Mouse (Mus musculus) liver, embryonic 13.5 days (tissue): Measurements from ENCODE around the gene Nr1d1. TPM values are rescaled to one million over a fixed set of nuclear protein-coding genes. Genes with fewer than 3 reads are reported as not detected.

Experiments
- ATAC-seq: fragments of 200-750 bp; cut with Nextera tagmentation; 2 replicates; pipeline ENCODE4 v1.8.0; 2017; ENCODE audit warnings: low read depth, mild to moderate bottlenecking, moderate number of reproducible peaks, moderate library complexity
- DNase-seq: peaks from one replicate; pipeline ENCODE4 v3.0.0; 2022
- H3K27ac ChIP-seq: fragments of 300-500 bp; sonication (generic); 2 replicates; pipeline ENCODE4 v1.5.1; 2015; ENCODE audit warnings: moderate library complexity, mild to moderate bottlenecking, inconsistent platforms
- H3K27me3 ChIP-seq: fragments of 300-500 bp; sonication (generic); 2 replicates; pipeline ENCODE4 v1.6.1; 2015; ENCODE audit warnings: mild to moderate bottlenecking, inconsistent platforms
- H3K36me3 ChIP-seq: fragments of 300-500 bp; sonication (generic); 2 replicates; pipeline ENCODE4 v1.6.1; 2015; ENCODE audit warnings: mild to moderate bottlenecking, inconsistent platforms
- H3K4me1 ChIP-seq: fragments of 300-500 bp; sonication (generic); replicated peaks from 2 replicates; pipeline ENCODE4 v1.6.1; 2015; ENCODE audit warnings: inconsistent platforms
- H3K4me2 ChIP-seq: fragments of 300-500 bp; sonication (generic); 2 replicates; pipeline ENCODE4 v1.6.1; 2015; ENCODE audit warnings: inconsistent platforms, mild to moderate bottlenecking, moderate library complexity
- H3K4me3 ChIP-seq: fragments of 300-500 bp; sonication (generic); replicated peaks from 2 replicates; pipeline ENCODE4 v1.5.1; 2015; ENCODE audit warnings: mild to moderate bottlenecking, inconsistent platforms
- H3K9ac ChIP-seq: fragments of 300-500 bp; sonication (generic); 2 replicates; pipeline ENCODE4 v1.6.1; 2015; ENCODE audit warnings: mild to moderate bottlenecking, inconsistent platforms
- H3K9me3 ChIP-seq: fragments of 300-500 bp; sonication (generic); replicated peaks from 2 replicates; pipeline ENCODE4 v1.6.1; 2016; ENCODE audit warnings: inconsistent platforms
- WGBS: fragments of 180-500 bp; shearing (Covaris S2); methylation state at CpG from one replicate; pipeline ENCODE4 v1.1.7; 2015; ENCODE audit not compliant: insufficient replicate concordance; 5-methylcytosine and 5-hydroxymethylcytosine counted together
- polyA plus RNA-seq: library from polyadenylated mRNA; unstranded; fragments of >200 nt; fragmentation: Nextera tagmentation; extraction: Ambion mirVana; gene quantifications from 2 replicates; pipeline ENCODE4 v1.2.1, GENCODE M21; 2015

Gene Nr1d1
- polyA plus RNA-seq, 1 experiment from 2014 or later: 0.59 TPM

DNA sequence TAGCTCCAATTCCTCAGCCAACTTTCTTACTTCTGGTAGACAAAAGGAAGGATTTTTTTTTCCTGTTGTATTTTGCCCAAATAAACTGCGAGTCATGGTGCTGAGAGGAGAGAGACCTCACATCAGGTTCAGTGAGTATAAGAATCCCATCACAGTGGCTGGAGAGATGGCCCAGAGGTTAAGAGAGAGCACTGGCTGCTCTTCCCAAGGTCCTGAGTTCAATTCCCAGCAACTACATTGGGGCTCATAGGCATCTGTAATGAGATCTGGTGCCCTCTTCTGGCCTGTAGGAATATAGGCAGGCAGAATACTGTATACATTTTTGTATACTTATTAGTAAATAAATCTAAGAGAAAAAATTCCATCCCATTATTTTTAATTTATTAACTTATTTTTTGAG, 12.6 kb upstream of the Nr1d1 start:
- Histone ChIP-seq H3K9ac (no peak overlapping the region), H3K27me3 (0 out of 2 replicates have a peak, but pooled peaks cover 3% of the 10 kb centered on the region), H3K4me2 (no peak overlapping the region), H3K4me1 (peaks cover 95% of the 10 kb centered on the region), H3K36me3 (no peaks in the 10 kb centered on the region), H3K9me3 (no peaks in the 10 kb centered on the region), H3K27ac (peak overlapping the region; percentile 65), H3K4me3 (no peak overlapping the region)
- 76% methylated on average over 1 of the region's 1 CpGs for WGBS
- ATAC-seq (no peak), DNase-seq (no peak)

DNA sequence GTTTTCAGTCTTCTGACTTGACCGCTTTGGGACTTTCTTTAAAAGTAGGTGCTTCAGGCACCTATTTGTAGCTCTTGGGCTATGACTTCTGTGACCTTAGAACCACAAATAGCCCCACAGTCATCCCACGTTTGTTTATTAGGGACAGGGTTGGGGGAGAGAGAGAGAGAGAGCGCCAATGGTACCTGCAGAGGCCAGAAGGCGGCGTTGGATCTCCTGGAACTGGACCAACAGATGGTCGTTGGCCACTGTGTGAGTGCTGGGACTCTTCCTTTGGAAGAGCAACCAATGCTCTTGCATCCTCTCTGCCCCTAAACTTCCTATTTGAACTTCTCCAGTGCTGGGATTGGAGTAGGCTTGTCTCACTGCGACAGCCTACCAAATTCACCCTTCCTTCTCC, 12.1 kb upstream of the Nr1d1 start:
- peaks cover 95% of the 10 kb centered on the region for H3K4me1 ChIP-seq
- H3K27me3 ChIP-seq: 0 out of 2 replicates have a peak, but pooled peaks cover 3% of the 10 kb centered on the region
- peak overlapping the region; percentile 65 for H3K27ac ChIP-seq
- no peaks in the 10 kb centered on the region for H3K36me3 ChIP-seq
- no peak overlapping the region for H3K4me3 ChIP-seq
- H3K9me3 ChIP-seq: no peaks in the 10 kb centered on the region
- ATAC-seq (no peak), DNase-seq (no peak)
- H3K4me2 ChIP-seq: no peak overlapping the region; the same call in 1 of the 2 replicates
- WGBS: 31% methylated on average over 7 of the region's 7 CpGs
- H3K9ac ChIP-seq: no peak overlapping the region

DNA sequence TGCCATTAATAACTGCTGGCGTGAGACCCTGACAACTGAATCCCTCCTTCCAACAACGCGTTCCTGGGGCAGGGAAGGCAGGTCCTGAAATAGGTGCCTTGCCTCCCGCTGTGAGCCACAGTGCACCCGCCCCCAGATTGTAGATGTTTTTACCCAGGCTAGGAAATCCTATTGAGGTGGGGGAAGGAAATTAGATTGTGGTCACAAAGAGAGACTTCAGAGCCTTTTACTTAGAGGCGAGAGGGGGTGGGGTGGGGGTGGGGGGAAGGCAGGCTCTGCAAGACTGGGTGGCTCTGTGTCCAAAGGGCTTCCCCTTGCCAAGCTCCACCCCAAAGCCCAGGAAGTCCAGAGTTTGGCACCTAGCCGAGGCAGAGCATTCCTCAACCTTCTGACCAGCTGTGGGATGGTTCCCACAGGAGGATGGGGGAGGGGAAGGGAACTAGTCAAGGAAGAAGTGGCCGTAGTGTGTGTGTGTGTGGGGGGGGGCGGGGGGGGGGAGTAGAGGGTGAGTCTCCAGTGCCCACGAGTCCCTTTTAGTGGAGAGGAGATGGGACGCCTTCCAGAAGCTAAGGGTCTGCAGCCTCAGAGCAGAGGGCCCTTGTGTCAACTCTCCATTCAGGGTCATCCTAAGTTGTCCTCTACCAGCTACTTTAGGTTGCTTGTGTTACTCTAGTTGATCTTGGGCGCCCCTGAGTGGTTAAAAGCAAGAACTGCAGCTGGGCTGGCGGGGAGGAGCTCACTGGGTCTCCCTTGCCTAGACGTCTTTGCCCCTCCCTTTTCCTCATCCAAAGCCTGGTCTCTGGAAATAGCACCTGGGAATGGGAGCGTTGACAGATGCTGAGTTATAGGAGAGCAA, 11.5 kb upstream of the Nr1d1 start:
- Histone ChIP-seq H3K36me3 (no peaks in the 10 kb centered on the region), H3K27me3 (0 out of 2 replicates have a peak, but pooled peaks cover 3% of the 10 kb centered on the region), H3K4me2 (peak overlapping the region; percentile 52), H3K4me1 (peaks cover 95% of the 10 kb centered on the region), H3K27ac (peak overlapping the region; percentile 71), H3K9me3 (no peaks in the 10 kb centered on the region), H3K9ac (peak overlapping the region; percentile 55; the same call in 1 of the 2 replicates), H3K4me3 (peak overlapping the region; percentile 19; the same call in 1 of the 2 replicates)
- 4% methylated on average over 14 of the region's 15 CpGs for WGBS
- DNase-seq (peak; percentile 85), ATAC-seq (peak; percentile 39)

DNA sequence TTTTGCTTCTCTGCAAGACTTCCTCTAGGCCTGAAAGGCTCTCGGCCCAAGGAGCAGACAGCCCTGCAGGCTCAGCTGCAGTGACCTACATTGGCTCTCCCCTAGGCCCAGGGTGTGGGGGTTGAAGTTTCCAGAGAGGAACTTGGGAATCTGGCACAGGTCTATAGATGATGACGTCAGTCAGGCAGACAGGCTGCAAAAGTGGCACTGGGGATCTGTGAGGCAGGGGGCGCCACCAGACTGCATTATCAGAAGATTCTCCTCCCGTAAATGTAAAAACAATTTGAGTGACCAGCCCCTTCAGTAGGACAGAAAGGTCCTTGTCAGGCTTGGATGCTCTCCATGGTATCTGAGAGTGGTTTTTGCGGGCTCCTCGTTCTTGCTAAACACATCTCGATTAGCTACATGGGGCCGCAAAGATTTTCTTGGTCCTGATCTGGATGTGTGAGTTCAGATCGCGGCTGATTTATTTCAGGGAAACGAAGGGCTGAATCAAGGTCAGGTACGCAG, 10.7 kb upstream of the Nr1d1 start:
- DNase-seq (no peak), ATAC-seq (no peak)
- H3K27ac ChIP-seq: peak overlapping the region; percentile 71
- H3K4me3 ChIP-seq: peak overlapping the region; percentile 19; the same call in 1 of the 2 replicates
- H3K9me3 ChIP-seq: no peaks in the 10 kb centered on the region
- peak overlapping the region; percentile 52 for H3K4me2 ChIP-seq
- peaks cover 94% of the 10 kb centered on the region for H3K4me1 ChIP-seq
- peak overlapping the region; percentile 55; the same call in 1 of the 2 replicates for H3K9ac ChIP-seq
- H3K36me3 ChIP-seq: no peaks in the 10 kb centered on the region
- 0 out of 2 replicates have a peak, but pooled peaks cover 3% of the 10 kb centered on the region for H3K27me3 ChIP-seq
- WGBS: 6% methylated on average over 12 of the region's 12 CpGs

DNA sequence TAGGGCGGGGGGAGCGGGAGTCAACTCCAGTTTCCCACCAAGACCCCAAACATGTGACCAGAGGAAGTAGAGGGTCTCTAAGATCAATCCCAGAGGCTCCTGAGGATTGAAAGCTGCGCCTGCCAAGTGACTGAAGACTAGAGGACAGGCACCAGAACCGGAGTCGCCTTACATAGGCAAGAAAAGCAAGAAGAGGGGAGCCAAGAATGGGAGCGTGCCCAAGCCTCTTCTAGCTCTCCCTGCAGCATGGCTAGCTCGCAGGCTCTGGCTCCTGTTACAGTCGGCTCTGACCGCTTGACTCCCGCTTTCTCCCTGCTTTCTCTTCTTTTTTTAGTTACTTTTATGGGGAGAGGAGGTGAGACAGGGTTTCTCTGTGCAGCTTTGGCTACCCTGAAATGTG, 10.1 kb upstream of the Nr1d1 start:
- H3K27ac ChIP-seq: peak overlapping the region; percentile 71
- ATAC-seq (no peak), DNase-seq (no peak)
- H3K36me3 ChIP-seq: no peaks in the 10 kb centered on the region
- H3K9ac ChIP-seq: no peak overlapping the region
- H3K4me1 ChIP-seq: peaks cover 91% of the 10 kb centered on the region
- no peaks in the 10 kb centered on the region for H3K9me3 ChIP-seq
- no peak overlapping the region for H3K4me2 ChIP-seq
- no peak overlapping the region for H3K4me3 ChIP-seq
- WGBS: 62% methylated on average over 10 of the region's 10 CpGs
- 0 out of 2 replicates have a peak, but pooled peaks cover 3% of the 10 kb centered on the region for H3K27me3 ChIP-seq

DNA sequence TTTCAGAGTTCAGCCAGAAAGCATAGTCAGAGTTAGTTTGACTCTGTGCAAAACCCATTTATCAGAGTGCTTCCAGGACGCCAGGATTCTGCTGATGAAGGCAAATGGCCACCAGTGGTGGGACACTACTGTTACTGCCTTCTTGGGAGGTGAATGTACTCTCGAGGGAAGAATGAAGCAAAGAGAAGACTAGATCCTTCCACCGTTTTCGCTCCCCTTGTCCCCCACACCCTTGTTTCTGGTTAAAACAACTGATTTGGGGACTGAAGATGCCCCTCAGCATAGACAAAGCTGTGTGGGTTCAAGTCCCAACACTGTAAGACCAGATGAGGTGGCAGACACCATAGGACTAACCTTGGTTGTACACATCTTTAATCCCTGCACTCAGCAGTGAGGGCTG, 9.0 kb upstream of the Nr1d1 start:
- WGBS: 58% methylated on average over 4 of the region's 4 CpGs
- DNase-seq (no peak), ATAC-seq (no peak)
- Histone ChIP-seq H3K9ac (0 out of 2 replicates have a peak overlapping the region, but pooled peaks have one; percentile 74), H3K4me2 (peak overlapping the region; percentile 80; the same call in 1 of the 2 replicates), H3K36me3 (no peaks in the 10 kb centered on the region), H3K27ac (peak overlapping the region; percentile 86), H3K4me3 (no peak overlapping the region), H3K27me3 (0 out of 2 replicates have a peak, but pooled peaks cover 3% of the 10 kb centered on the region), H3K4me1 (peaks cover 81% of the 10 kb centered on the region), H3K9me3 (no peaks in the 10 kb centered on the region)

DNA sequence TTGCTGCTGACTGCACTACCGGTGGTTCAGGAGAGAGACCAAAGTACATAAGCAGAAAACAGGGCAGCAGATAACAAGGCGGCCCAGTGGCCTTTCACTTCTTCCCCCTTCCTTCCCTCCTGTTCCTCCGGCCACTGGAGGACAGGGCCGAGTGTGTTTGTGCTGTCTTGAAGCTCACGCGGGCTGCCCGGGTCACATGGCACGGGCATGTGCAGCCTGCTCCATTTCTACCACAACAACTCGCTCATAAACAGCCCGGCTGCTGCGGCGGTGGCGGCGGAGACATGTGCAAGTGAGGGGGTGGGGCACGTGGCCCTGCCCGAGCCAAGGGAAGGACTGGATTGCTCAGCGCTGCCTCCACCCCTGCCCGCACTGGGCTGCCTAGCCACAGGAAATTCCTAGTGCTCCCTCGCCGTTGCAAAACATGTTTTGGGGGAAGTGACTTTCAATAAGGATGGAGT, 8.1 kb upstream of the Nr1d1 start:
- ATAC-seq (peak; percentile 77), DNase-seq (peak; percentile 73)
- H3K9ac ChIP-seq: peak overlapping the region; percentile 74
- WGBS: under 1% methylated on average over 20 of the region's 20 CpGs
- 0 out of 2 replicates have a peak, but pooled peaks cover 3% of the 10 kb centered on the region for H3K27me3 ChIP-seq
- H3K9me3 ChIP-seq: no peaks in the 10 kb centered on the region
- no peaks in the 10 kb centered on the region for H3K36me3 ChIP-seq
- H3K27ac ChIP-seq: peak overlapping the region; percentile 86
- H3K4me2 ChIP-seq: peak overlapping the region; percentile 80
- peaks cover 73% of the 10 kb centered on the region for H3K4me1 ChIP-seq
- H3K4me3 ChIP-seq: peak overlapping the region; percentile 62

DNA sequence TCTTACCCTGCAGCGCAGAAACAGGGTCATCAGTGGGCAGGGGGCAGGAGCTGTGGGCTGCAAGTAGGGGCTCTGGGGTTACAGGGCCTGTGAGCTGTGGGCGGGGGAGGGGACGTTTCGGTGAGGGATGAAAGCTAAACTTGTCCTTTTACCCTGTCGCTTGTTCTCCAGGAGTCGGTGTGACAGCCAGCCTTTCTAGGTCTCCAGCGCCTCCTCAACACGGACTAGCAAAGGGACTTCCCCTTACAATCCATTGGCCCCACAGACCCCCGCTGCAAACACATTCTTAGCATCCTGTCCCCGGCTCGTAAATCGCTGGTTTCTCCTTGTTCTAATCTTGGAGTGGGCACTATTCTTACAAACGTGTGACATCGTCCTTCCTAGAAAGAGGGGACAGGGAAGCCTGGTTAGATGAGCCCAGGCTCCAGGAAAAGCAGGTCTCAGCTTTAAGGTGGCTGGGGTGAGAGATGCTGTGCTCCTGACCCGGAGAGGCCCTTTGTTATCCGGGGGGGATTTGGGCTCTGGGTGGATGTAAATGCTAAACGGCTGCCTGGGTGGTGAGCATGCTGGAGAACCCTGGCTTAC, 7.6 kb upstream of the Nr1d1 start:
- Histone ChIP-seq H3K36me3 (no peaks in the 10 kb centered on the region), H3K9me3 (no peaks in the 10 kb centered on the region), H3K9ac (peak overlapping the region; percentile 74), H3K4me2 (peak overlapping the region; percentile 80), H3K4me1 (peaks cover 72% of the 10 kb centered on the region), H3K27ac (peak overlapping the region; percentile 86), H3K27me3 (0 out of 2 replicates have a peak, but pooled peaks cover 3% of the 10 kb centered on the region), H3K4me3 (peak overlapping the region; percentile 62)
- no peak for DNase-seq
- 12% methylated on average over 17 of the region's 17 CpGs for WGBS
- no peak for ATAC-seq

DNA sequence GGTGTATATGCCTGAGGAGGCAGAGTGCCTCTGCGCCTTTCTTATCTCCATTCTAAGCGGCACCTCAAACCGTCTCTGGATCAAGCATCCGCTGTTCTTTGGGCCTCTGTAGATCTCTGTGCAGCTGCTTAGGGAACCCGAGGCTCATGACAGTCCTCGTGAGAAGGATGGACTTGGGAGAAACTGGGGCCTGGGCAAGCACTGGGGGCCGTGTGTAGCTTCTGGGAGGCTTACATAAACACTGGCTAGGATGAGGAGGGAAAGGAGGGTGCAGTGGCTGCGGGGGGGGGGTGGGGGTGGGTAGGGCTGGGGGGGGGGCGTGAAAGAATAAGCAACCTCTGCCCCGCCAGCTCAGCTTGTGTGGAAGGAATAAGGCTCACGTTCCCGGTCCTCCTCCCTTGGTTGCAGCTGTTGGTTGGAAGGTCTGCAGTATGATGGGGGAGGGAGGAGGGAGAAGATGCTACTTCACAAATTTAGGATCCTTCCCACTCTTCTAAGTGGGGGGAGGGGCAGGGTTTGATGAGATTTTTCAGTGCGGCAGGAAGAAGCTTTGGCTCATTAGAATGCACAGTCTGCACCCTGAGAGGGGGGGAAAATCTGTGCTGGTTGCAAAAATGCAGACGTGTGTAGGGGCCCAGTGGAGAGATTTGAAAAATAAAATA, 6.8 kb upstream of the Nr1d1 start:
- 28% methylated on average over 12 of the region's 14 CpGs for WGBS
- H3K4me3 ChIP-seq: no peak overlapping the region
- H3K27me3 ChIP-seq: 0 out of 2 replicates have a peak, but pooled peaks cover 3% of the 10 kb centered on the region
- H3K4me1 ChIP-seq: peaks cover 72% of the 10 kb centered on the region
- H3K9ac ChIP-seq: peak overlapping the region; percentile 74; the same call in 1 of the 2 replicates
- H3K36me3 ChIP-seq: no peaks in the 10 kb centered on the region
- H3K9me3 ChIP-seq: no peaks in the 10 kb centered on the region
- DNase-seq: no peak
- peak overlapping the region; percentile 80; the same call in 1 of the 2 replicates for H3K4me2 ChIP-seq
- no peak for ATAC-seq
- peak overlapping the region; percentile 17; the same call in 1 of the 2 replicates for H3K27ac ChIP-seq

DNA sequence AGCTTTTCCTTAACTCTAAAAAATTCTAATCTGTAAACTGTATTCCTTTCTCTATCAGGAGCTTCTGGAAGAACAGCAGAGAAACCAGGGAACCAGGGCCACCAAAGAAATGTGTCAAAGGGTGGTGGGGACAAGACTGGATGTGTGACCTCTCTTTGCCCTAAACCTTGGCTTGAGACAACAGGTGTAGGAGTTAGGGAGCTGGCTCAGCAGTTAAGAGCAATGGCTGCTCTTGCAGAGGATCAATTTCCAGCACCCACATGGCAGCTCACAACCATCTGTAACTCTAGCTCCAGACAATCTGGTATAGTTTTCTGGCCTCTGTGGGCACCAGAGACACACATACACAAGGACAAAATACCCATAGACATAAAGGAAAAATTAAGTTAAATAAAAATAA, 2.8 kb upstream of the Nr1d1 start:
- Histone ChIP-seq H3K4me3 (no peak overlapping the region), H3K27ac (0 out of 2 replicates have a peak overlapping the region, but pooled peaks have one; percentile 44), H3K27me3 (no peaks in the 10 kb centered on the region), H3K9ac (no peak overlapping the region), H3K9me3 (no peaks in the 10 kb centered on the region), H3K4me2 (no peak overlapping the region), H3K4me1 (peaks cover 74% of the 10 kb centered on the region), H3K36me3 (no peaks in the 10 kb centered on the region)
- ATAC-seq (no peak), DNase-seq (no peak)
